Mouse (Mus musculus): ENCODE data around the gene Kpna2. TPM values are rescaled to one million over a fixed set of nuclear protein-coding genes. Genes with fewer than 3 reads are reported as not detected.
"Not testable (repeated sequence)": the region's sequence is repeated elsewhere in the genome, so short reads cannot be mapped to it uniquely, and the experiment has no call there.

The Kpna2 gene
- total and polyA plus RNA-seq, 2 experiments = 17.0 to 32.2 TPM

DNA sequence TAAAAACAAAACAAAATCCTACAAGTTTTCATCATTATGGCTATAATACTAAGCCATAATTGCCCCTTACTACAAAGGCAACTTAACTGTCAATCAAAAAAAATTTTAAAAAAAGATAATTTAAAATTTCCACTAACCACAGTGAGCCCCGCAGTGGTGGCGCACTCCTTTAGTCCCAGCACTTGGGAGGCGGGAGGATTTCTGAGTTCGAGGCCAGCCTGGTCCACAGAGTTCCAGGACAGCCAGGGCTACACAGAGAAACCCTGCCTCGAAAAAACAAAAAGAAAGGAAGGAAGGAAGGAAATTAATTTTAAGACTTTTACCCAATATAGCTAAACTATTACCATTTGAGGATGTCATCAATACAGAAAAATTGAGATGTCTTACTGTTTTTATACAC lies 1.4 kb downstream of the Kpna2 start:
- Histone ChIP-seq H3K27me3 (ENCODE audit: control insufficient read depth, insufficient read depth, low read length) (no peaks in the 10 kb centered on the region), H3K4me3 (ENCODE audit: insufficient read depth, low read depth, low read length) (peak overlapping the region; percentile 20; the same call in 1 of the 2 replicates), H3K27ac (replicated peaks; ENCODE audit: insufficient read depth, low read depth, low read length) (no peak overlapping the region), H3K4me1 (ENCODE audit: control insufficient read depth, insufficient read depth, low read length) (peaks cover 13% of the 10 kb centered on the region), H3K9ac (ENCODE audit: low read depth, low read length) (no peak overlapping the region; the same call in 1 of the 2 replicates), H3K79me2 (ENCODE audit: control insufficient read depth, insufficient read depth, low read length) (peaks cover 2% of the 10 kb centered on the region; the same call in 1 of the 2 replicates), H3K36me3 (ENCODE audit: control insufficient read depth, insufficient read depth, low read length) (peaks cover 36% of the 10 kb centered on the region)
- WGBS = 32% methylated on average over 5 of the region's 5 CpGs
- no peak for DNase-seq (ENCODE audit: extremely low read depth, low read depth, low spot score)
- TF ChIP-seq CTCF (IDR thresholded peaks at IDR 0.05; ENCODE audit: low read depth, low read length) (no peak), POLR2A (IDR thresholded peaks at IDR 0.05; ENCODE audit: extremely low read depth, insufficient read depth, low read length) (no peak)

DNA sequence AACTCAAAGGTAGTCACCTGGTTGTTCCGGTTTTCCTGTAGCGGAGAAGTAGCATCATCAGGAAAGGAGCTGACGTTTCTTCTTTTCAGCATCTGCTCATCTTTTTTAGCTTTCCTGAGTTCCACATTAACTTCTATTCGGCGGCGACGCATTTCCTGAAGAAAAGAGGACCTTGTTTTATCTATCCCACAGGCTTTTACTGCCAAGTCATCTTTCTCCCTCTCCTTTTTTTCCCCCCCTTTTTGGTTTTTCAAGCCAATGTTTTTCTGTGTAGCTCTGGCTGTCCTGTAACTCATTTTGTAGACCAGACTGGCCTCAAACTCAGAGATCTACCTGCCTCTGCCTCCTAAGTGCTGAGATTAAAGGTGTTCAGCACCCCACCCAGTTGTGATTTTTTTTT lies 2.8 kb downstream of the Kpna2 start:
- not testable (repeated sequence) for H3K4me3 ChIP-seq (ENCODE audit: insufficient read depth, low read depth, low read length); H3K27me3 ChIP-seq (ENCODE audit: control insufficient read depth, insufficient read depth, low read length); H3K9ac ChIP-seq (ENCODE audit: low read depth, low read length); DNase-seq (ENCODE audit: extremely low read depth, low read depth, low spot score); H3K27ac ChIP-seq (replicated peaks; ENCODE audit: insufficient read depth, low read depth, low read length); H3K79me2 ChIP-seq (ENCODE audit: control insufficient read depth, insufficient read depth, low read length)
- WGBS = 77% methylated on average over 7 of the region's 7 CpGs
- Histone ChIP-seq H3K36me3 (ENCODE audit: control insufficient read depth, insufficient read depth, low read length) (peaks cover 44% of the 10 kb centered on the region), H3K4me1 (ENCODE audit: control insufficient read depth, insufficient read depth, low read length) (peaks cover 13% of the 10 kb centered on the region)

DNA sequence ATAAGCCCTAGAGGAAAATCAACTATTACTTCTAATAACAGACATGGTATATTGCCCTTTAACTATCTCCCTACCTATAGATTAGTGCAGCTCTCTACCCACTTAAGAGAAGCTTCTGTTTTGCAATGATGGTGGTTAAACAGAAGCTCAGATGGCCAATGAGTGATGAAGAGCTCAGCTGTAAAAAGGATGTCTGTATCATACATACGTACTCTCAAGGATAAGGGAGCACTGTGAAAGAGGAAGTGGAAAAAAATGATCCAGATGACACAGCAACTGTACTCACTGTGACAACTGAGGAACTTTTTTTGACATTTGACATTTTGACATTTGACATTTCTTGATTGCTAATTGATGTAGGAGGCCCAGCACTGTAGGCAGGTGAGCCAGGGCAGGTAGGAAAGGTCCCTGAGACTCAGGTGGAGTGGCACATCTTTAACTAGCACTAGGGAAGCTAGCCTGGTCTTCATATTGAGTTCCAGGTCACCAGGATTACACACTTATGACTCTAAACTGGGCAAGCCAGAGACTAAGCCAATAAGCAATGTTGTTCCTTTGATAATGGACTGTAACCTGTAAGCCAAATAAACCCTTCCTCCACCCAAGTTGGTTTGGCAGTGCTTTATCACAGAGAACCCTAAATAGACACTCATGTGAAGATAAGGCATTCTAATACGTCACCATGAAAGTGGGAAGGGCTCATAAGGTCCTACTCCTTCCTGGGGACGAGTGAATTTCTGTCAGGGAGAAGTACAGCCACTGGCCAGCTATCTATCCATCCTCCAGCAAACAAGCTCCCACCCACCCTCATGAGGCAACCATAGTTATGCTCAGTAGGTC lies 4.9 kb downstream of the Kpna2 start:
- Histone ChIP-seq H3K36me3 (ENCODE audit: control insufficient read depth, insufficient read depth, low read length) (peaks cover 63% of the 10 kb centered on the region), H3K4me1 (ENCODE audit: control insufficient read depth, insufficient read depth, low read length) (peaks cover 13% of the 10 kb centered on the region), H3K79me2 (ENCODE audit: control insufficient read depth, insufficient read depth, low read length) (peaks cover 2% of the 10 kb centered on the region; the same call in 1 of the 2 replicates), H3K27ac (replicated peaks; ENCODE audit: insufficient read depth, low read depth, low read length) (peak overlapping the region; percentile 66; the same call in 1 of the 2 replicates), H3K4me3 (ENCODE audit: insufficient read depth, low read depth, low read length) (no peak overlapping the region), H3K9ac (ENCODE audit: low read depth, low read length) (no peak overlapping the region), H3K27me3 (ENCODE audit: control insufficient read depth, insufficient read depth, low read length) (no peaks in the 10 kb centered on the region)
- TF ChIP-seq CTCF (IDR thresholded peaks at IDR 0.05; ENCODE audit: low read depth, low read length) (no peak), POLR2A (IDR thresholded peaks at IDR 0.05; ENCODE audit: extremely low read depth, insufficient read depth, low read length) (no peak)
- 25% methylated on average over 3 of the region's 3 CpGs for WGBS
- DNase-seq (ENCODE audit: extremely low read depth, low read depth, low spot score) = peak; percentile 95

GRCm38 (mm10) chr11:106987384-106987783 lies 12.0 kb downstream of the Kpna2 start:
- Histone ChIP-seq H3K9ac (ENCODE audit: low read depth, low read length) (no peak overlapping the region), H3K27ac (replicated peaks; ENCODE audit: insufficient read depth, low read depth, low read length) (no peak overlapping the region), H3K4me1 (ENCODE audit: control insufficient read depth, insufficient read depth, low read length) (no peaks in the 10 kb centered on the region; the same call in 1 of the 2 replicates), H3K36me3 (ENCODE audit: control insufficient read depth, insufficient read depth, low read length) (peaks cover 37% of the 10 kb centered on the region), H3K4me3 (ENCODE audit: insufficient read depth, low read depth, low read length) (no peak overlapping the region), H3K79me2 (ENCODE audit: control insufficient read depth, insufficient read depth, low read length) (no peaks in the 10 kb centered on the region), H3K27me3 (ENCODE audit: control insufficient read depth, insufficient read depth, low read length) (no peaks in the 10 kb centered on the region)
- TF ChIP-seq POLR2A (IDR thresholded peaks at IDR 0.05; ENCODE audit: extremely low read depth, insufficient read depth, low read length) (no peak), CTCF (IDR thresholded peaks at IDR 0.05; ENCODE audit: low read depth, low read length) (no peak)
- DNase-seq (ENCODE audit: extremely low read depth, low read depth, low spot score) = no peak
- WGBS = 93% methylated on average over 2 of the region's 2 CpGs

DNA sequence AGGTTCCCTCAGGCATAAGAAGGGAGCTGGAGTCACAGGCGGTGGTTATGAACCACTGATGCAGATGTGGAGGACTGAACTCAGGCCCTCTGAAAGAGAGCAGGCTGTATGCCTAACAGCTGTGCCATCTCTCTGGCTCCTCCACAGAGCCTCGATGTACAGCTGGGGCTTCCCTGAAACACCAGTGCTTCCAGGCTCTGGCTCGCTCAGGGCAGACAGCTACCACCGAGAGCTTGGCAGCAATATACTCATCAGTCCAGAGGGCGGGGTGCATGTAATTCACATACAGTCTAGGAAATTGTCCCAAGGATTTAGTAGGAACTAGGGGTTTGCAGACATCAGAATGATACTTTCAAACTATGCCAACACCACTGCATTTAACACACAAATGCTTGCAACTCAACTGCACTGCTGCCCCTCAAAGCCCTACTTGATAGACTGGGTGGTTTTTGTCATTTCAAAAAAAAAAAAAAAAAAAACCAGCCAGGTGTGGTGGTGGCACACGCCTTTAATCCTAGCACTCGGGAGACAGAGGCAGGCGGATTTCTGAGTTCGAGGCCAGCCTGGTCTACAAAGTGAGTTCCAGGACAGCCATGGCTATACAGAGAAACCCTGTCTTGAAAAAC lies 13.2 kb downstream of the Kpna2 start:
- H3K27ac ChIP-seq (replicated peaks; ENCODE audit: insufficient read depth, low read depth, low read length); H3K4me3 ChIP-seq (ENCODE audit: insufficient read depth, low read depth, low read length); H3K27me3 ChIP-seq (ENCODE audit: control insufficient read depth, insufficient read depth, low read length); DNase-seq (ENCODE audit: extremely low read depth, low read depth, low spot score); H3K4me1 ChIP-seq (ENCODE audit: control insufficient read depth, insufficient read depth, low read length); H3K9ac ChIP-seq (ENCODE audit: low read depth, low read length); H3K79me2 ChIP-seq (ENCODE audit: control insufficient read depth, insufficient read depth, low read length): not testable (repeated sequence)
- peaks cover 28% of the 10 kb centered on the region for H3K36me3 ChIP-seq (ENCODE audit: control insufficient read depth, insufficient read depth, low read length)
- WGBS = 91% methylated on average over 9 of the region's 9 CpGs

- no peak for TF ChIP-seq CTCF (IDR thresholded peaks at IDR 0.05; ENCODE audit: low read depth, low read length)
- no peak for TF ChIP-seq POLR2A (IDR thresholded peaks at IDR 0.05; ENCODE audit: extremely low read depth, insufficient read depth, low read length)
- Histone ChIP-seq H3K27ac (replicated peaks; ENCODE audit: insufficient read depth, low read depth, low read length) (0 out of 2 replicates have a peak overlapping the region, but pooled peaks have one; percentile 10), H3K4me3 (ENCODE audit: insufficient read depth, low read depth, low read length) (no peak overlapping the region), H3K27me3 (ENCODE audit: control insufficient read depth, insufficient read depth, low read length) (no peaks in the 10 kb centered on the region), H3K4me1 (ENCODE audit: control insufficient read depth, insufficient read depth, low read length) (peaks cover 6% of the 10 kb centered on the region), H3K36me3 (ENCODE audit: control insufficient read depth, insufficient read depth, low read length) (no peaks in the 10 kb centered on the region; the same call in 1 of the 2 replicates), H3K79me2 (ENCODE audit: control insufficient read depth, insufficient read depth, low read length) (no peaks in the 10 kb centered on the region), H3K9ac (ENCODE audit: low read depth, low read length) (no peak overlapping the region)
- 25% methylated on average over 5 of the region's 5 CpGs for WGBS
- DNase-seq (ENCODE audit: extremely low read depth, low read depth, low spot score) = peak; percentile 58
Observed at GRCm38 (mm10) chr11:106982351-106982750, 17.0 kb downstream of the Kpna2 start.

Measured in liver, adult 2 months (tissue).